Mouse (Mus musculus): ENCODE measurements around the gene Plpp2. TPM values are rescaled to one million over a fixed set of nuclear protein-coding genes. Genes with fewer than 3 reads are reported as not detected.

The Plpp2 gene
- polyA plus RNA-seq, 1 experiment from 2014 or later, result 14.6 TPM

GRCm38 (mm10) chr10:79571314-79571713 lies 37.7 kb upstream of the Plpp2 start:
- WGBS, result 93% methylated on average over 2 of the region's 2 CpGs
- no peak for ATAC-seq (ENCODE audit: low FRiP score)

GRCm38 (mm10) chr10:79569921-79570320 lies 36.3 kb upstream of the Plpp2 start:
- no peaks in the 10 kb centered on the region for H3K27me3 ChIP-seq
- H3K4me3 ChIP-seq, result no peak overlapping the region
- no peak for ATAC-seq (ENCODE audit: low FRiP score)
- H3K27ac ChIP-seq, result no peak overlapping the region
- WGBS, result 89% methylated on average over 5 of the region's 5 CpGs
- no peaks in the 10 kb centered on the region for H3K9me3 ChIP-seq (replicated peaks)
- no peaks in the 10 kb centered on the region for H3K4me1 ChIP-seq
- H3K4me2 ChIP-seq (replicated peaks), result no peak overlapping the region
- no peaks in the 10 kb centered on the region for H3K36me3 ChIP-seq
- no peak overlapping the region for H3K9ac ChIP-seq

More at GRCm38 (mm10) chr10:79571314-79571713, 37.7 kb upstream of the Plpp2 start:
- Histone ChIP-seq H3K27ac (no peak overlapping the region), H3K4me1 (no peaks in the 10 kb centered on the region), H3K9ac (no peak overlapping the region), H3K4me2 (replicated peaks) (no peak overlapping the region), H3K4me3 (no peak overlapping the region), H3K9me3 (replicated peaks) (no peaks in the 10 kb centered on the region), H3K27me3 (no peaks in the 10 kb centered on the region), H3K36me3 (no peaks in the 10 kb centered on the region)

- Histone ChIP-seq H3K9ac (no peak overlapping the region), H3K9me3 (replicated peaks) (no peaks in the 10 kb centered on the region), H3K27me3 (no peaks in the 10 kb centered on the region; the same call in 1 of the 2 replicates), H3K4me3 (no peak overlapping the region), H3K27ac (no peak overlapping the region), H3K36me3 (no peaks in the 10 kb centered on the region), H3K4me2 (replicated peaks) (no peak overlapping the region), H3K4me1 (peaks cover 6% of the 10 kb centered on the region)
- no peak for ATAC-seq (ENCODE audit: low FRiP score)
- 85% methylated on average over 2 of the region's 2 CpGs for WGBS
Measured at GRCm38 (mm10) chr10:79559716-79560115, 26.1 kb upstream of the Plpp2 start.

- no peaks in the 10 kb centered on the region for H3K9me3 ChIP-seq (replicated peaks)
- no peaks in the 10 kb centered on the region; the same call in 1 of the 2 replicates for H3K27me3 ChIP-seq
- no peak overlapping the region for H3K27ac ChIP-seq
- H3K36me3 ChIP-seq, result no peaks in the 10 kb centered on the region
- no peak overlapping the region for H3K4me3 ChIP-seq
- 96% methylated on average over 5 of the region's 5 CpGs for WGBS
- ATAC-seq (ENCODE audit: low FRiP score), result no peak
- H3K4me1 ChIP-seq, result peaks cover 23% of the 10 kb centered on the region
- no peak overlapping the region for H3K9ac ChIP-seq
- no peak overlapping the region for H3K4me2 ChIP-seq (replicated peaks)
Measured at GRCm38 (mm10) chr10:79557496-79557895, 23.9 kb upstream of the Plpp2 start.

GRCm38 (mm10) chr10:79556951-79557350 lies 23.4 kb upstream of the Plpp2 start:
- no peaks in the 10 kb centered on the region for H3K9me3 ChIP-seq (replicated peaks)
- no peak overlapping the region for H3K27ac ChIP-seq
- H3K4me2 ChIP-seq (replicated peaks), result no peak overlapping the region
- no peaks in the 10 kb centered on the region for H3K36me3 ChIP-seq
- no peak overlapping the region for H3K4me3 ChIP-seq
- H3K4me1 ChIP-seq, result peaks cover 25% of the 10 kb centered on the region
- ATAC-seq (ENCODE audit: low FRiP score), result no peak
- WGBS, result 91% methylated on average over 5 of the region's 5 CpGs
- no peaks in the 10 kb centered on the region; the same call in 1 of the 2 replicates for H3K27me3 ChIP-seq
- H3K9ac ChIP-seq, result no peak overlapping the region

- Histone ChIP-seq H3K27ac (no peak overlapping the region), H3K4me3 (peak overlapping the region; percentile 93), H3K9ac (peak overlapping the region; percentile 96), H3K4me2 (replicated peaks) (peak overlapping the region; percentile 72), H3K4me1 (peaks cover 25% of the 10 kb centered on the region), H3K9me3 (replicated peaks) (no peaks in the 10 kb centered on the region), H3K27me3 (no peaks in the 10 kb centered on the region; the same call in 1 of the 2 replicates), H3K36me3 (0 out of 2 replicates have a peak, but pooled peaks cover under 1% of the 10 kb centered on the region)
- peak; percentile 59 for ATAC-seq (ENCODE audit: low FRiP score)
- WGBS, result 25% methylated on average over 7 of the region's 7 CpGs
Measured at GRCm38 (mm10) chr10:79555238-79555724, 21.7 kb upstream of the Plpp2 start.

GRCm38 (mm10) chr10:79554330-79555237 lies 21.0 kb upstream of the Plpp2 start, which contains the start of gene Mier2:
Gene Mier2 (minus strand): TSS chr10:79555199.
- H3K9me3 ChIP-seq (replicated peaks), result no peaks in the 10 kb centered on the region
- H3K4me3 ChIP-seq, result peak within 1 kb of the TSS; percentile 93
- H3K4me2 ChIP-seq (replicated peaks), result peak within 1 kb of the TSS; percentile 72
- H3K36me3 ChIP-seq, result peaks cover 8% of the 10 kb centered on the region
- peak within 1 kb of the TSS; percentile 96 for H3K9ac ChIP-seq
- H3K27me3 ChIP-seq, result no peaks in the 10 kb centered on the region; the same call in 1 of the 2 replicates
- peak; percentile 90 for ATAC-seq (ENCODE audit: low FRiP score)
- H3K27ac ChIP-seq, result peak within 1 kb of the TSS; percentile 71
- H3K4me1 ChIP-seq, result peaks cover 25% of the 10 kb centered on the region
- WGBS, result under 1% methylated on average over 93 of the region's 108 CpGs

- peak overlapping the region; percentile 93 for H3K4me3 ChIP-seq
- WGBS, result 27% methylated on average over 10 of the region's 10 CpGs
- no peaks in the 10 kb centered on the region; the same call in 1 of the 2 replicates for H3K27me3 ChIP-seq
- peaks cover 25% of the 10 kb centered on the region for H3K4me1 ChIP-seq
- peak overlapping the region; percentile 72 for H3K4me2 ChIP-seq (replicated peaks)
- no peak for ATAC-seq (ENCODE audit: low FRiP score)
- H3K9ac ChIP-seq, result peak overlapping the region; percentile 96
- no peak overlapping the region for H3K27ac ChIP-seq
- peaks cover 16% of the 10 kb centered on the region for H3K36me3 ChIP-seq
- H3K9me3 ChIP-seq (replicated peaks), result no peaks in the 10 kb centered on the region
Measured at GRCm38 (mm10) chr10:79553691-79554090, 20.1 kb upstream of the Plpp2 start.

GRCm38 (mm10) chr10:79553176-79553575 lies 19.6 kb upstream of the Plpp2 start:
- peaks cover 22% of the 10 kb centered on the region for H3K36me3 ChIP-seq
- H3K4me2 ChIP-seq (replicated peaks), result peak overlapping the region; percentile 72
- no peak for ATAC-seq (ENCODE audit: low FRiP score)
- peaks cover 25% of the 10 kb centered on the region for H3K4me1 ChIP-seq
- H3K4me3 ChIP-seq, result no peak overlapping the region; the same call in 1 of the 2 replicates
- no peaks in the 10 kb centered on the region for H3K9me3 ChIP-seq (replicated peaks)
- no peaks in the 10 kb centered on the region; the same call in 1 of the 2 replicates for H3K27me3 ChIP-seq
- H3K27ac ChIP-seq, result no peak overlapping the region
- WGBS, result 91% methylated on average over 6 of the region's 6 CpGs
- peak overlapping the region; percentile 96; the same call in 1 of the 2 replicates for H3K9ac ChIP-seq

GRCm38 (mm10) chr10:79552531-79552930 lies 18.9 kb upstream of the Plpp2 start:
- ATAC-seq (ENCODE audit: low FRiP score), result no peak
- Histone ChIP-seq H3K4me1 (peaks cover 25% of the 10 kb centered on the region), H3K36me3 (peaks cover 28% of the 10 kb centered on the region), H3K9me3 (replicated peaks) (no peaks in the 10 kb centered on the region), H3K9ac (no peak overlapping the region), H3K27me3 (no peaks in the 10 kb centered on the region; the same call in 1 of the 2 replicates), H3K27ac (no peak overlapping the region), H3K4me3 (no peak overlapping the region), H3K4me2 (replicated peaks) (no peak overlapping the region)
- WGBS, result 92% methylated on average over 8 of the region's 8 CpGs

GRCm38 (mm10) chr10:79550366-79550765 lies 16.8 kb upstream of the Plpp2 start:
- WGBS, result 87% methylated on average over 9 of the region's 9 CpGs
- Histone ChIP-seq H3K4me3 (no peak overlapping the region), H3K27ac (no peak overlapping the region), H3K36me3 (peaks cover 50% of the 10 kb centered on the region), H3K9ac (no peak overlapping the region), H3K27me3 (no peaks in the 10 kb centered on the region; the same call in 1 of the 2 replicates), H3K4me1 (peaks cover 22% of the 10 kb centered on the region), H3K9me3 (replicated peaks) (no peaks in the 10 kb centered on the region), H3K4me2 (replicated peaks) (no peak overlapping the region)
- ATAC-seq (ENCODE audit: low FRiP score), result no peak

GRCm38 (mm10) chr10:79548971-79549723 lies 15.6 kb upstream of the Plpp2 start:
- no peak overlapping the region for H3K4me2 ChIP-seq (replicated peaks)
- H3K4me1 ChIP-seq, result peaks cover 18% of the 10 kb centered on the region
- no peak overlapping the region for H3K27ac ChIP-seq
- peaks cover 62% of the 10 kb centered on the region for H3K36me3 ChIP-seq
- H3K4me3 ChIP-seq, result no peak overlapping the region
- no peaks in the 10 kb centered on the region for H3K9me3 ChIP-seq (replicated peaks)
- ATAC-seq (ENCODE audit: low FRiP score), result no peak
- H3K9ac ChIP-seq, result no peak overlapping the region
- H3K27me3 ChIP-seq, result no peaks in the 10 kb centered on the region
- 95% methylated on average over 18 of the region's 18 CpGs for WGBS

Data from hindbrain, embryonic 12.5 days (tissue).